Mouse (Mus musculus): ENCODE measurements at regions not wholly inside any gene's neighbourhood (a gene's known extent, or its start where the extent isn't known, plus 50 kb on each side); places are given as distances from the start of the nearest gene placed in this dataset.
"Not testable (repeated sequence)": the region's sequence is repeated elsewhere in the genome, so short reads cannot be mapped to it uniquely, and the experiment has no call there.

GRCm38 (mm10) chr13:73087815-73088214 is 172.5 kb upstream of the Irx4 start:
- H3K27ac ChIP-seq (ENCODE audit: insufficient read depth, low read depth); H3K9me3 ChIP-seq (replicated peaks; ENCODE audit: low read length); H3K9ac ChIP-seq (ENCODE audit: insufficient read depth, low read depth); H3K4me3 ChIP-seq (replicated peaks in 1 of 3; ENCODE audit: low read depth in 2 of 3, low read length in 2 of 3, poor library complexity in 1 of 3); H3K36me3 ChIP-seq (replicated peaks in 1 of 2; ENCODE audit: control insufficient read depth in 1 of 2, insufficient read depth in 1 of 2, low read length in 1 of 2); DNase-seq (ENCODE audit: extremely low read depth); H3K4me2 ChIP-seq (ENCODE audit: insufficient read depth, low read depth, poor library complexity, severe bottlenecking); H3K4me1 ChIP-seq (ENCODE audit: control insufficient read depth in 1 of 2, insufficient read depth in 2 of 2); H3K27me3 ChIP-seq (replicated peaks); dilution Hi-C loops (cut with MboI; ENCODE audit: extremely low pct_ligation_motif_present, extremely low pct_unique_long_range_greater_than_20kb, low sequenced_read_pairs); H3K79me2 ChIP-seq (replicated peaks; ENCODE audit: control insufficient read depth, extremely low read depth, insufficient read depth, poor library complexity, severe bottlenecking): not testable (repeated sequence)
- in situ Hi-C loops (cut with MboI; ENCODE audit: low pct_ligation_motif_present, low pct_unique_long_range_greater_than_20kb, low sequenced_read_pairs), result loop anchor here (25.0 kb wide), 1 partner anchor 224 kb away; no protein-coding TSS in a partner anchor
- peak; percentile 23 for TF ChIP-seq RAD21 (IDR thresholded peaks at IDR 0.05; ENCODE audit: low read depth, low read length)
- peak in 1 of 2 experiments; percentile 33; a peak in 2 of 4 replicates for TF ChIP-seq CTCF (conservative IDR thresholded peaks at IDR 0.05 in 1 of 2, IDR thresholded peaks at IDR 0.05 in 1 of 2; ENCODE audit: low read depth in 2 of 2, low read length in 2 of 2)

GRCm38 (mm10) chr13:73091886-73092285 is 168.4 kb upstream of the Irx4 start:
- dilution Hi-C loops (cut with MboI; ENCODE audit: extremely low pct_ligation_motif_present, extremely low pct_unique_long_range_greater_than_20kb, low sequenced_read_pairs) (no loop called here), in situ Hi-C loops (cut with MboI; ENCODE audit: low pct_ligation_motif_present, low pct_unique_long_range_greater_than_20kb, low sequenced_read_pairs) (loop anchor here (25.0 kb wide), 1 partner anchor 220 kb away; no protein-coding TSS in a partner anchor)
- H3K4me2 ChIP-seq (ENCODE audit: insufficient read depth, low read depth, poor library complexity, severe bottlenecking), result no peak overlapping the region
- no peak for DNase-seq (ENCODE audit: extremely low read depth)
- peaks cover 11% of the 10 kb centered on the region for H3K9me3 ChIP-seq (replicated peaks; ENCODE audit: low read length)
- H3K36me3 ChIP-seq (replicated peaks in 1 of 2; ENCODE audit: control insufficient read depth in 1 of 2, insufficient read depth in 1 of 2, low read length in 1 of 2), result no peaks in the 10 kb centered on the region
- no peak overlapping the region for H3K9ac ChIP-seq (ENCODE audit: insufficient read depth, low read depth)
- TF ChIP-seq TCF12 (IDR thresholded peaks at IDR 0.05; ENCODE audit: low read depth, low read length) (no peak), HCFC1 (IDR thresholded peaks at IDR 0.05; ENCODE audit: low read depth, low read length) (no peak), E2F4 (IDR thresholded peaks at IDR 0.05; ENCODE audit: insufficient replicate concordance, low read depth, low read length) (no peak), POLR2AphosphoS2 (IDR thresholded peaks at IDR 0.05; ENCODE audit: low read depth, low read length) (no peak), RCOR1 (conservative IDR thresholded peaks at IDR 0.05; ENCODE audit: low read depth, low read length) (no peak), NELFE (IDR thresholded peaks at IDR 0.05; ENCODE audit: low read depth, low read length) (no peak), MEF2A (IDR thresholded peaks at IDR 0.05; ENCODE audit: borderline replicate concordance, low read depth, low read length) (no peak), CTCF (conservative IDR thresholded peaks at IDR 0.05 in 1 of 2, IDR thresholded peaks at IDR 0.05 in 1 of 2; ENCODE audit: low read depth in 2 of 2, low read length in 2 of 2) (no peak)
- no peak overlapping the region for H3K27ac ChIP-seq (ENCODE audit: insufficient read depth, low read depth)
- no peak overlapping the region for H3K4me3 ChIP-seq (replicated peaks in 1 of 3; ENCODE audit: low read depth in 2 of 3, low read length in 2 of 3, poor library complexity in 1 of 3)
- H3K4me1 ChIP-seq (ENCODE audit: control insufficient read depth in 1 of 2, insufficient read depth in 2 of 2), result no peaks in the 10 kb centered on the region
- no peaks in the 10 kb centered on the region for H3K79me2 ChIP-seq (replicated peaks; ENCODE audit: control insufficient read depth, extremely low read depth, insufficient read depth, poor library complexity, severe bottlenecking)
- no peaks in the 10 kb centered on the region for H3K27me3 ChIP-seq (replicated peaks)

DNA sequence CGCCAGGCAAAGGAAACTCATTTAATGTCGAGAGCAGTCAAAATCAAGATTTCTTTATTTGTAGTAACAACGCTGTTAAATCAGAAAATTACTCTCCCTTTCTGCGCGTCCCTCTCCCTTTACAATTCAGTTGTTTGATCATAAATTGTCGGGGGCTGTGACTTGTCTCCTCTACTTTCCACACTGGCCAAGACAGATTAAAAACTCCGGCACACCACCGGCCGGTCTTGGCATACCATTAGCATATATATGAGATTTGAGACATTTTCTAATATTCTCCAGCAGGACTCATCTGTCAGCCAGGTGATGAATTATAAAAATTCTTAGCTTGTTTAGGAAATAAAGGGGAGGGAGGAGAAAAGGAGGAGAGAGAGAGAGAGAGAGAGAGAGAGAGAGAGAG is 162.8 kb upstream of the Irx4 start:
- no peak for DNase-seq (ENCODE audit: extremely low read depth)
- no peaks in the 10 kb centered on the region for H3K79me2 ChIP-seq (replicated peaks; ENCODE audit: control insufficient read depth, extremely low read depth, insufficient read depth, poor library complexity, severe bottlenecking)
- dilution Hi-C loops (cut with MboI; ENCODE audit: extremely low pct_ligation_motif_present, extremely low pct_unique_long_range_greater_than_20kb, low sequenced_read_pairs) (no loop called here), in situ Hi-C loops (cut with MboI; ENCODE audit: low pct_ligation_motif_present, low pct_unique_long_range_greater_than_20kb, low sequenced_read_pairs) (loop anchor here (25.0 kb wide), 1 partner anchor 215 kb away; no protein-coding TSS in a partner anchor)
- H3K27ac ChIP-seq (ENCODE audit: insufficient read depth, low read depth), result no peak overlapping the region
- H3K9ac ChIP-seq (ENCODE audit: insufficient read depth, low read depth), result no peak overlapping the region
- H3K4me2 ChIP-seq (ENCODE audit: insufficient read depth, low read depth, poor library complexity, severe bottlenecking), result no peak overlapping the region
- H3K4me3 ChIP-seq (replicated peaks in 1 of 3; ENCODE audit: low read depth in 2 of 3, low read length in 2 of 3, poor library complexity in 1 of 3), result no peak overlapping the region
- peaks cover 2% of the 10 kb centered on the region for H3K27me3 ChIP-seq (replicated peaks)
- TF ChIP-seq MXI1 (IDR thresholded peaks at IDR 0.05; ENCODE audit: low read depth, low read length), result no peak
- TF ChIP-seq ZC3H11A (IDR thresholded peaks at IDR 0.05; ENCODE audit: low read depth, low read length), result no peak
- no peak for TF ChIP-seq MAX (IDR thresholded peaks at IDR 0.05; ENCODE audit: low read length)
- no peak for TF ChIP-seq GABPA (IDR thresholded peaks at IDR 0.05; ENCODE audit: insufficient replicate concordance, low read depth, low read length)
- TF ChIP-seq TBP (conservative IDR thresholded peaks at IDR 0.05; ENCODE audit: low read depth, low read length), result no peak
- TF ChIP-seq CHD1 (IDR thresholded peaks at IDR 0.05; ENCODE audit: low read depth, low read length), result no peak
- TF ChIP-seq MAFK (IDR thresholded peaks at IDR 0.05; ENCODE audit: insufficient replicate concordance, low read length), result no peak
- no peak for TF ChIP-seq NRF1 (IDR thresholded peaks at IDR 0.05; ENCODE audit: low read depth, low read length)
- TF ChIP-seq RCOR1 (conservative IDR thresholded peaks at IDR 0.05; ENCODE audit: low read depth, low read length), result no peak
- no peak for TF ChIP-seq JUN (IDR thresholded peaks at IDR 0.05; ENCODE audit: insufficient read depth, low read depth, low read length)
- TF ChIP-seq ZNF384 (IDR thresholded peaks at IDR 0.05; ENCODE audit: low read depth, low read length), result no peak
- no peak for TF ChIP-seq UBTF (IDR thresholded peaks at IDR 0.05; ENCODE audit: low read depth, low read length)
- no peak for TF ChIP-seq ETS1 (conservative IDR thresholded peaks at IDR 0.05; ENCODE audit: low read depth, low read length)
- no peak for TF ChIP-seq KAT2A (IDR thresholded peaks at IDR 0.05; ENCODE audit: insufficient replicate concordance, low read length)
- TF ChIP-seq SMC3 (IDR thresholded peaks at IDR 0.05; ENCODE audit: low read depth, low read length), result no peak
- TF ChIP-seq E2F4 (IDR thresholded peaks at IDR 0.05; ENCODE audit: insufficient replicate concordance, low read depth, low read length), result no peak
- no peaks in the 10 kb centered on the region for H3K36me3 ChIP-seq (replicated peaks in 1 of 2; ENCODE audit: control insufficient read depth in 1 of 2, insufficient read depth in 1 of 2, low read length in 1 of 2)
- no peaks in the 10 kb centered on the region for H3K4me1 ChIP-seq (ENCODE audit: control insufficient read depth in 1 of 2, insufficient read depth in 2 of 2)
- H3K9me3 ChIP-seq (replicated peaks; ENCODE audit: low read length), result peaks cover 7% of the 10 kb centered on the region

All from CH12.LX (cell line).